Mouse (Mus musculus): ENCODE measurements at regions not wholly inside any gene's neighbourhood (a gene's known extent, or its start where the extent isn't known, plus 50 kb on each side); places are given as distances from the start of the nearest gene placed in this dataset.

GRCm38 (mm10) chr12:26884156-26884555 is 415.2 kb downstream of the Cmpk2 start:
- no peak for TF ChIP-seq CTCF (IDR thresholded peaks at IDR 0.05; ENCODE audit: low read depth, low read length)
- no peak for TF ChIP-seq GATA2 (IDR thresholded peaks at IDR 0.05; ENCODE audit: borderline replicate concordance, low read depth, low read length)
